Mouse (Mus musculus): ENCODE measurements around the gene Acbd3. TPM values are rescaled to one million over a fixed set of nuclear protein-coding genes. Genes with fewer than 3 reads are reported as not detected.

The Acbd3 gene
- polyA plus RNA-seq (2012; rRNA removed): 30.5 and 31.8 TPM in 2 replicates

DNA sequence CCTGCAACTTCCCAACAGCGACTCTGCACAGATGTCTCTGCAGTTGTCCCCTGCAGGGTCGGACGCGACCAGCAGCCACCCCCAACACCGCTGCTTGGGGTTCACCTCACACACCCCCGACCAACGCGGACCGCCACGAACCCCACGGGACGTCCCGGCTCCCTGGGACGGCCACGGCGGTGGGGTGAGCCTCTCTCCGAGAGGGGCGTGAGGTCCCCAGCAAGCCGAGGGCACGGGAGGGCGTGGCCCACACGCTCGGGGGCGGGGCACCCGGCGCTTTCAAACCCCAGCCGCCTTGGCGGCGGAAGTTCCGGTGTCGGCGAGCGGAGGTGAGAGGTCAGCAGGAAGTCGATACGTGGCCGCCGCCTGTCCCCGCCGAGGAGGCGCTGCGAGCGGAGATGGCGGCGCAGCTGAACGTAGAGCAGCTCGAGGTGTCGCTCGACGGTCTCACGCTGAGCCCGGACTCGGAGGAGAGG is at the start of gene Acbd3:
Gene Acbd3 (plus strand): TSS at position 340 of the 476 bp plus-strand sequence.

DNA sequence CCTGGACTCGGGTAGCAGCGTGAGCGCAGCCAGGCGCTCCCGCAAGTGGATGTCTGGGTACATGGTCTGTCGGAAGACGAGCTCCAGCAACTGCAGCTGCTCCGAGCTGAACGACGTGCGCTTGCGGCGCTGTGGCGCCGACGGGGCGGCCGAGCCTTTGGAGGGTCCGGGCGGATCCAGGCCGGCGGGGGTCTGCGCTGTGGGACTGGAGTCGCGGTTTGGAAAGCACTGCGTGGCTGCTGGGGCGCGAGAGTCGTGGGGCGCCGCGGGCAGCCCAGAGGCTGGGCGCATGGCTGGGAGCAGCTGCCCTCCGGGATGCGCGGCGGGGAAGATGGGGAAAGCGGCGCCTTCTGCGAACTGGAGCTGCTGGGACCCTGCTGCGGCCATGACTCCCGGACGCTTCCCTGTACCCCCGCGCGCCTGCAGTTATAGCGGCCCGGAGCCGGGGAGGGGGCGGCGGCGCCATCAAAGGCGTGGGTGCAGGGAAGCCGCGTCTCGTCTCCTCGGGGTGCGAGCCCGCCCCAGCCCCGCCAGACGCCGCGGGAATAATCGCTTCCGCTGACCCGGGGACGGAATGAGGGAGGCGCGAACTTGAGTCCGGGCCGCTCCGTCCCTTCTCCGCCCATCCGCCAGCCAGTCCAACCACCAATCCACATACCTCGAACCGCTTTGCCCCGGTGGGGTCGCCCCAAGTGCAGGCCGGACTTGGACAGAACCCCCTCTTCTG is 29.1 kb upstream of the Acbd3 start, which contains the start of gene Mixl1:
Gene Mixl1 (minus strand): TSS at position 409 of the 727 bp plus-strand sequence.

Other genes starting within 250 kb of the Acbd3 start
- 5.3 and 7.4 TPM in 2 replicates for gene Stum, start 242.5 kb upstream of the Acbd3 start, polyA plus RNA-seq (2012; rRNA removed)
- gene Parp1, start 157.1 kb upstream of the Acbd3 start, polyA plus RNA-seq (2012; rRNA removed): 113 and 137 TPM in 2 replicates
- gene Lin9, start 84.9 kb upstream of the Acbd3 start, polyA plus RNA-seq (2012; rRNA removed): 10.5 and 12.5 TPM in 2 replicates
- gene Mixl1, start 29.0 kb upstream of the Acbd3 start, polyA plus RNA-seq (2012; rRNA removed): 0.02 and 0.04 TPM in 2 replicates
- 1,924 and 2,554 TPM in 2 replicates for gene H3f3a, start 87.9 kb downstream of the Acbd3 start, polyA plus RNA-seq (2012; rRNA removed)
- 20.2 and 21.8 TPM in 2 replicates for gene Sde2, start 125.1 kb downstream of the Acbd3 start, polyA plus RNA-seq (2012; rRNA removed)
- 0.76 and 1.4 TPM in 2 replicates for gene Lefty2, start 167.1 kb downstream of the Acbd3 start, polyA plus RNA-seq (2012; rRNA removed)
- gene Pycr2, start 178.2 kb downstream of the Acbd3 start, polyA plus RNA-seq (2012; rRNA removed): 46.6 and 48.8 TPM in 2 replicates
- 0.69 and 1.8 TPM in 2 replicates for gene Lefty1, start 209.0 kb downstream of the Acbd3 start, polyA plus RNA-seq (2012; rRNA removed)
- gene Tmem63a, start 216.3 kb downstream of the Acbd3 start, polyA plus RNA-seq (2012; rRNA removed): 3.8 and 9.1 TPM in 2 replicates